Mouse (Mus musculus): ENCODE data around the gene Trp53i11. TPM values are rescaled to one million over a fixed set of nuclear protein-coding genes. Genes with fewer than 3 reads are reported as not detected.
A peak's percentile ranks its signal among the peaks of the same experiment; 100 is the strongest.

Gene Trp53i11
- total and polyA plus RNA-seq, 3 experiments: not detected

DNA sequence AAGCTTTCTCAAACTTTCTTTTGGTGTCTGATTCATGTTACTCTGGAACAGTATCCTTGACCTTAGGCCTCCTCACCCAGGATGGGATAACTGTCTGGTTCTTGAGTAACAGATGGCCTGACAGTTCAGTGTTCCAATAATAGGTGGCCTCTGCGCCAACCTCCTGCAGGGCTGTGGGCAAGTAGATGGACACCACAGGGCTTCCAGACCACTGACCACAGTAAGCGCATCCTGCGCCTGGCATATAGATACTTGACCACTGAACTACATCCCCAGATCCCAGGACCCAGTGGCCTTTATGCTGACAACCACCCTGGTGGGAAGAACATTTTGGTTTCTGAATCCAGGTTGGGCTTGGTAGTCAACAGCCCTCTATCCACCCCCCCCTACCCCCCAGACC, 32.2 kb downstream of the Trp53i11 start:
- TF ChIP-seq TAL1 (conservative IDR thresholded peaks at IDR 0.05; ENCODE audit: low read depth, low read length) (no peak), GATA1 (IDR thresholded peaks at IDR 0.05; ENCODE audit: borderline replicate concordance, low read length) (no peak), GATA2 (IDR thresholded peaks at IDR 0.05; ENCODE audit: borderline replicate concordance, low read depth, low read length) (no peak), CTCF (IDR thresholded peaks at IDR 0.05; ENCODE audit: low read depth, low read length) (no peak), POLR2AphosphoS5 (IDR thresholded peaks at IDR 0.05; ENCODE audit: insufficient replicate concordance, low read depth, low read length) (no peak)
- Histone ChIP-seq H3K27me3 (ENCODE audit: insufficient read depth, low read length) (peaks cover 7% of the 10 kb centered on the region; the same call in 1 of the 2 replicates), H3K4me3 (ENCODE audit: low read depth, low read length) (no peak overlapping the region), H3K4me1 (ENCODE audit: insufficient read depth, low read depth, low read length) (no peaks in the 10 kb centered on the region), H3K36me3 (replicated peaks) (no peaks in the 10 kb centered on the region), H3K9me3 (replicated peaks) (no peaks in the 10 kb centered on the region)
- ATAC-seq (ENCODE audit: extremely low read depth, insufficient number of reproducible peaks, low FRiP score, poor library complexity, severe bottlenecking) (no peak), DNase-seq (ENCODE audit: low spot score) (no peak)

- Histone ChIP-seq H3K27me3 (ENCODE audit: insufficient read depth, low read length) (peaks cover 7% of the 10 kb centered on the region; the same call in 1 of the 2 replicates), H3K4me1 (ENCODE audit: insufficient read depth, low read depth, low read length) (no peaks in the 10 kb centered on the region), H3K9me3 (replicated peaks) (no peaks in the 10 kb centered on the region), H3K36me3 (replicated peaks) (no peaks in the 10 kb centered on the region), H3K4me3 (ENCODE audit: low read depth, low read length) (no peak overlapping the region)
- DNase-seq (ENCODE audit: low spot score): no peak
- ATAC-seq (ENCODE audit: extremely low read depth, insufficient number of reproducible peaks, low FRiP score, poor library complexity, severe bottlenecking): no peak
- TF ChIP-seq GATA2 (IDR thresholded peaks at IDR 0.05; ENCODE audit: borderline replicate concordance, low read depth, low read length) (no peak), GATA1 (IDR thresholded peaks at IDR 0.05; ENCODE audit: borderline replicate concordance, low read length) (no peak), TAL1 (conservative IDR thresholded peaks at IDR 0.05; ENCODE audit: low read depth, low read length) (no peak), CTCF (IDR thresholded peaks at IDR 0.05; ENCODE audit: low read depth, low read length) (no peak), POLR2AphosphoS5 (IDR thresholded peaks at IDR 0.05; ENCODE audit: insufficient replicate concordance, low read depth, low read length) (no peak)
Measured at GRCm38 (mm10) chr2:93220447-93220846, 33.1 kb downstream of the Trp53i11 start.

DNA sequence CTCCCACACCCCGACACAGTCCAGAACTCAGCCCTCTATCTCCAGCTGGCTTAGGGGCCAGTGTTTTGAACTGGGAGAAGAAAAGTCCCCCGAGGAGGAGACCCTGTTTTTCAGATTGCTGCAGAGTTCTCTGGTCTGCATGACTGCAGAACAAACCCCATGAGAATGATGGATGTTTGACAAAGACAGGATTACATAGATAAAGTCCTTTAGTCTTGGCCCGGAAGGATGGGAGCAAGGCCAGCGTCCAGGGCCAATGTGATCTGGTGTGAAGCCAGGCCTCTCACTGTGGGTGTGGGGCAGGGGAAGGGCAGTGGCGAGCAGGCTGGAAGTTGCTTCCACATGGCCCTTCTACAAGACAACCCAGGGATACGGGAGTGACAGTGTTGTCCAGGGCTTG, 36.1 kb downstream of the Trp53i11 start:
- H3K36me3 ChIP-seq (replicated peaks): no peaks in the 10 kb centered on the region
- H3K4me1 ChIP-seq (ENCODE audit: insufficient read depth, low read depth, low read length): no peaks in the 10 kb centered on the region
- no peak for TF ChIP-seq GATA2 (IDR thresholded peaks at IDR 0.05; ENCODE audit: borderline replicate concordance, low read depth, low read length)
- TF ChIP-seq CTCF (IDR thresholded peaks at IDR 0.05; ENCODE audit: low read depth, low read length): no peak
- no peak for TF ChIP-seq POLR2AphosphoS5 (IDR thresholded peaks at IDR 0.05; ENCODE audit: insufficient replicate concordance, low read depth, low read length)
- TF ChIP-seq GATA1 (IDR thresholded peaks at IDR 0.05; ENCODE audit: borderline replicate concordance, low read length): no peak
- no peak for TF ChIP-seq TAL1 (conservative IDR thresholded peaks at IDR 0.05; ENCODE audit: low read depth, low read length)
- H3K27me3 ChIP-seq (ENCODE audit: insufficient read depth, low read length): no peaks in the 10 kb centered on the region; the same call in 1 of the 2 replicates
- no peak overlapping the region for H3K4me3 ChIP-seq (ENCODE audit: low read depth, low read length)
- ATAC-seq (ENCODE audit: extremely low read depth, insufficient number of reproducible peaks, low FRiP score, poor library complexity, severe bottlenecking) (no peak), DNase-seq (ENCODE audit: low spot score) (no peak)
- H3K9me3 ChIP-seq (replicated peaks): no peaks in the 10 kb centered on the region

DNA sequence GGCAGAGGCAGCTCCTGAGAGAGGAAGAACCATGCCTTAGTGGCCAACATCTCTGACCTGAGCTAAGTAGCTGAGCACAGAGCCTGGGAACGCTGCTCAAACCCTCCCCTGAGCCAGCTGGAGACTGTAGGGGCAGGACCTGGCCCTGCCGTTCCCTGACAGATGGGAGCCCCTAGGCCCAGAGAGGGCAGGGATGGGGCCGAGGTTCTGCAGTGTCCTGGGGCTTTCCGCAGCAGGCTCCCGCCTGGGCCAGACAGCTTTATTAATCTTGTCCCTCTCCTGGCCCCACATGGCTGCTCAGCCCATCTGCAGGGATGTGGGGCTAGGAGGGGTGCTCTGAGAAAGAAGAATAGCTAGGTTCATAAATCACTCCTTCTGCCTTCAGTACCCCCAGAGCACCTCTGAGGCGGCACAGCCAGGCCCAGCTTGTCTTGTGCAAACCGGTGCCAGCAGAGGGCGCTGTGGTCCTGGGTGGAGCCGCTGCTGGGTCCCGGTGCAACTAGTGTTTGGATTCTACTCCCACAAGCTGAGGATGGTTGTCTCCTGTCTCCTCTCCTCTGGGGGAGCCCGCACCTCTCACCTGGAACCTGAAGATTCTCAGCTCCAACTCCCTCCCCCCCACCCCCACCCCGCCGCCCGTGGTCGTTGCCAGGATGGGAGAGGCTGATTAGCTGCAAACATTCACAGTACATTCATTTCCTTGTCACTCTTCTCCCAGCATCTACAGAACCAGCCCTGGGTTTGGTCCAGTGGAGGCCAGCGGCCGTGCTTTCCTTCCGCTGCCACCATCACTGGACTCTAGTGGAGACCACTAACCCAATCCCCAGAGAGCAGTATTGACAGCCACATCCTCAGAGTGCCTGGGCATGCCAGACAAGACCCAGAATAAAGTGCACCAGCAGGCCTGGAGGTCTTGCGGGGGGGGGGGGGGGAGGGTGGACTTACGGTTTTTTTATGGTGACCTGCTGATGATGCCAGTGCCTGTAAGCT, 39.6 kb downstream of the Trp53i11 start:
- Histone ChIP-seq H3K9me3 (replicated peaks) (no peaks in the 10 kb centered on the region), H3K27me3 (ENCODE audit: insufficient read depth, low read length) (peaks cover 2% of the 10 kb centered on the region; the same call in 1 of the 2 replicates), H3K4me1 (ENCODE audit: insufficient read depth, low read depth, low read length) (no peaks in the 10 kb centered on the region), H3K36me3 (replicated peaks) (no peaks in the 10 kb centered on the region), H3K4me3 (ENCODE audit: low read depth, low read length) (no peak overlapping the region)
- DNase-seq (ENCODE audit: low spot score): peak; percentile 36
- TF ChIP-seq TAL1 (conservative IDR thresholded peaks at IDR 0.05; ENCODE audit: low read depth, low read length): no peak
- TF ChIP-seq CTCF (IDR thresholded peaks at IDR 0.05; ENCODE audit: low read depth, low read length): peak; percentile 62
- ATAC-seq (ENCODE audit: extremely low read depth, insufficient number of reproducible peaks, low FRiP score, poor library complexity, severe bottlenecking): no peak

GRCm38 (mm10) chr2:93227713-93228479, 40.5 kb downstream of the Trp53i11 start:
- Histone ChIP-seq H3K27me3 (ENCODE audit: insufficient read depth, low read length) (peaks cover 2% of the 10 kb centered on the region; the same call in 1 of the 2 replicates), H3K9me3 (replicated peaks) (no peaks in the 10 kb centered on the region), H3K36me3 (replicated peaks) (no peaks in the 10 kb centered on the region), H3K4me1 (ENCODE audit: insufficient read depth, low read depth, low read length) (no peaks in the 10 kb centered on the region), H3K4me3 (ENCODE audit: low read depth, low read length) (no peak overlapping the region)
- TF ChIP-seq GATA2 (IDR thresholded peaks at IDR 0.05; ENCODE audit: borderline replicate concordance, low read depth, low read length): no peak
- TF ChIP-seq CTCF (IDR thresholded peaks at IDR 0.05; ENCODE audit: low read depth, low read length): no peak
- no peak for TF ChIP-seq TAL1 (conservative IDR thresholded peaks at IDR 0.05; ENCODE audit: low read depth, low read length)
- no peak for TF ChIP-seq GATA1 (IDR thresholded peaks at IDR 0.05; ENCODE audit: borderline replicate concordance, low read length)
- TF ChIP-seq POLR2AphosphoS5 (IDR thresholded peaks at IDR 0.05; ENCODE audit: insufficient replicate concordance, low read depth, low read length): no peak
- no peak for DNase-seq (ENCODE audit: low spot score)
- no peak for ATAC-seq (ENCODE audit: extremely low read depth, insufficient number of reproducible peaks, low FRiP score, poor library complexity, severe bottlenecking)

DNA sequence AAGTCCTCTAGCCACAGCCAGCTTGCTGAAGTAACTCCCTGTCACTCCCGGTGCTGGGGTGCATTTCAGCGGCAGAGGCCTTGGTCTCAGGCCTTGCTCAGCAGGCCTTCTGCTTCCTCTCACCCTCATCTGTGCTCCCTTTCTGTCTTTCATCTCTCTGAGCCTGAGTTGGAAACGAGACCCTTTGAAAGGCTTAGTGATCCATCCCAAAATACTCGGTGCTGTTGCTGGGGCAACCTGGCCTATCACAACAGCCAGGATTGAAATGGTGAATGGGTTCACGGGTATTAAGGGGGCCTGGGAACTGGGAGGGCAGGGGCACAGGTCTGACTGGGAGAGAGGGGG, 41.1 kb downstream of the Trp53i11 start:
- TF ChIP-seq POLR2AphosphoS5 (IDR thresholded peaks at IDR 0.05; ENCODE audit: insufficient replicate concordance, low read depth, low read length) (no peak), CTCF (IDR thresholded peaks at IDR 0.05; ENCODE audit: low read depth, low read length) (no peak), TAL1 (conservative IDR thresholded peaks at IDR 0.05; ENCODE audit: low read depth, low read length) (no peak), GATA1 (IDR thresholded peaks at IDR 0.05; ENCODE audit: borderline replicate concordance, low read length) (no peak)

More for the DNA sequence above, 41.1 kb downstream of the Trp53i11 start:
- H3K27me3 ChIP-seq (ENCODE audit: insufficient read depth, low read length): peaks cover 2% of the 10 kb centered on the region; the same call in 1 of the 2 replicates
- no peak for DNase-seq (ENCODE audit: low spot score)
- no peaks in the 10 kb centered on the region for H3K9me3 ChIP-seq (replicated peaks)
- ATAC-seq (ENCODE audit: extremely low read depth, insufficient number of reproducible peaks, low FRiP score, poor library complexity, severe bottlenecking): no peak
- H3K4me3 ChIP-seq (ENCODE audit: low read depth, low read length): no peak overlapping the region
- H3K36me3 ChIP-seq (replicated peaks): no peaks in the 10 kb centered on the region
- no peaks in the 10 kb centered on the region for H3K4me1 ChIP-seq (ENCODE audit: insufficient read depth, low read depth, low read length)

Data from G1E (cell line).